Mouse (Mus musculus) forebrain, embryonic 16.5 days (tissue): Measurements from ENCODE around the gene Eme1. TPM values are rescaled to one million over a fixed set of nuclear protein-coding genes. Genes with fewer than 3 reads are reported as not detected.

Experiments used
- ATAC-seq: fragments of 200-750 bp; cut with Nextera tagmentation; 2 replicates; pipeline ENCODE4 v1.8.0; 2017; ENCODE audit warnings: mild to moderate bottlenecking, moderate library complexity
- H3K27ac ChIP-seq: fragments of 300-500 bp; sonication (generic); 2 replicates; pipeline ENCODE4 v1.5.1; 2014; ENCODE audit warnings: low read length, control low read depth
- H3K27me3 ChIP-seq: fragments of 300-500 bp; sonication (generic); replicated peaks from 2 replicates; pipeline ENCODE4 v1.6.1; 2014; ENCODE audit warnings: low read length; ENCODE audit not compliant: control insufficient read depth, insufficient read depth
- H3K36me3 ChIP-seq: fragments of 300-500 bp; sonication (generic); 2 replicates; pipeline ENCODE4 v1.6.1; 2014; ENCODE audit not compliant: control insufficient read depth, insufficient read depth
- H3K4me1 ChIP-seq: fragments of 300-500 bp; sonication (generic); replicated peaks from 2 replicates; pipeline ENCODE4 v1.6.1; 2014; ENCODE audit warnings: low read length; ENCODE audit not compliant: control insufficient read depth, insufficient read depth
- H3K4me2 ChIP-seq: fragments of 300-500 bp; sonication (generic); 2 replicates; pipeline ENCODE4 v1.6.1; 2014; ENCODE audit warnings: mild to moderate bottlenecking, low read length, control low read depth
- H3K4me3 ChIP-seq: fragments of 300-500 bp; sonication (generic); replicated peaks from 2 replicates; pipeline ENCODE4 v1.5.1; 2014; ENCODE audit warnings: mild to moderate bottlenecking, low read length, control low read depth
- H3K9ac ChIP-seq: fragments of 300-500 bp; sonication (generic); replicated peaks from 2 replicates; pipeline ENCODE4 v1.6.1; 2014; ENCODE audit warnings: low read depth, low read length, control low read depth
- H3K9me3 ChIP-seq: fragments of 300-500 bp; sonication (generic); 2 replicates; pipeline ENCODE4 v1.6.1; 2016; ENCODE audit warnings: low read length; ENCODE audit not compliant: control insufficient read depth
- WGBS: fragments of 180-500 bp; shearing (Covaris S2); extraction: QIAGEN DNeasy Blood & Tissue Kit; methylation state at CpG from one replicate; pipeline ENCODE4 v1.1.7; 2014; 5-methylcytosine and 5-hydroxymethylcytosine counted together
- polyA plus RNA-seq: library from polyadenylated mRNA; unstranded; fragments of >200 nt; fragmentation: Nextera tagmentation; extraction: Ambion mirVana; gene quantifications from 2 replicates; pipeline ENCODE4 v1.2.1, GENCODE M21; 2015

Eme1 gene
- polyA plus RNA-seq, 1 experiment from 2014 or later: 8.2 TPM

GRCm38 (mm10) chr11:94602356-94602955 lies 51.3 kb downstream of the Eme1 start:
- Histone ChIP-seq H3K9me3 (no peaks in the 10 kb centered on the region), H3K27me3 (0 out of 2 replicates have a peak, but pooled peaks cover 2% of the 10 kb centered on the region), H3K27ac (no peak overlapping the region), H3K36me3 (no peaks in the 10 kb centered on the region), H3K4me1 (peaks cover 11% of the 10 kb centered on the region; the same call in 1 of the 2 replicates), H3K4me2 (peak overlapping the region; percentile 74), H3K4me3 (no peak overlapping the region), H3K9ac (no peak overlapping the region)
- ATAC-seq: no peak
- 63% methylated on average over 11 of the region's 11 CpGs for WGBS

- under 1% methylated on average over 50 of the region's 52 CpGs for WGBS
- Histone ChIP-seq H3K4me3 (peak within 1 kb of the TSS; percentile 39), H3K36me3 (no peaks in the 10 kb centered on the region), H3K27ac (no peak within 1 kb of the TSS), H3K4me1 (peaks cover 11% of the 10 kb centered on the region; the same call in 1 of the 2 replicates), H3K4me2 (peak within 1 kb of the TSS; percentile 74), H3K27me3 (0 out of 2 replicates have a peak, but pooled peaks cover 2% of the 10 kb centered on the region), H3K9ac (peak within 1 kb of the TSS; percentile 39), H3K9me3 (no peaks in the 10 kb centered on the region)
- peak; percentile 82 for ATAC-seq
These were observed 52.2 kb downstream of the Eme1 start, which contains the start of gene Acsf2 for GRCm38 (mm10) chr11:94601321-94602281. Gene Acsf2 (minus strand): TSS chr11:94601871.

- Histone ChIP-seq H3K4me3 (no peak overlapping the region), H3K4me1 (peaks cover 11% of the 10 kb centered on the region; the same call in 1 of the 2 replicates), H3K9me3 (no peaks in the 10 kb centered on the region), H3K4me2 (no peak overlapping the region), H3K9ac (no peak overlapping the region), H3K27ac (no peak overlapping the region), H3K27me3 (0 out of 2 replicates have a peak, but pooled peaks cover 2% of the 10 kb centered on the region), H3K36me3 (no peaks in the 10 kb centered on the region)
- ATAC-seq: no peak
- WGBS: 95% methylated on average over 7 of the region's 7 CpGs
These were observed 53.3 kb downstream of the Eme1 start for GRCm38 (mm10) chr11:94600447-94600846.

GRCm38 (mm10) chr11:94598437-94599120 lies 55.2 kb downstream of the Eme1 start:
- no peaks in the 10 kb centered on the region for H3K9me3 ChIP-seq
- H3K4me1 ChIP-seq: peaks cover 11% of the 10 kb centered on the region; the same call in 1 of the 2 replicates
- no peak overlapping the region for H3K4me3 ChIP-seq
- no peak overlapping the region for H3K9ac ChIP-seq
- no peak overlapping the region for H3K27ac ChIP-seq
- H3K27me3 ChIP-seq: 0 out of 2 replicates have a peak, but pooled peaks cover 2% of the 10 kb centered on the region
- 74% methylated on average over 6 of the region's 6 CpGs for WGBS
- no peak for ATAC-seq
- no peak overlapping the region for H3K4me2 ChIP-seq
- H3K36me3 ChIP-seq: no peaks in the 10 kb centered on the region

GRCm38 (mm10) chr11:94597319-94597718 lies 56.4 kb downstream of the Eme1 start:
- Histone ChIP-seq H3K4me2 (no peak overlapping the region), H3K4me1 (peaks cover 11% of the 10 kb centered on the region; the same call in 1 of the 2 replicates), H3K27ac (no peak overlapping the region), H3K9ac (no peak overlapping the region), H3K9me3 (no peaks in the 10 kb centered on the region), H3K27me3 (0 out of 2 replicates have a peak, but pooled peaks cover 2% of the 10 kb centered on the region), H3K36me3 (no peaks in the 10 kb centered on the region), H3K4me3 (no peak overlapping the region)
- no peak for ATAC-seq
- 69% methylated on average over 4 of the region's 4 CpGs for WGBS

GRCm38 (mm10) chr11:94596311-94596852 lies 57.4 kb downstream of the Eme1 start:
- Histone ChIP-seq H3K4me3 (no peak overlapping the region), H3K27ac (no peak overlapping the region), H3K36me3 (no peaks in the 10 kb centered on the region), H3K4me2 (no peak overlapping the region), H3K27me3 (no peaks in the 10 kb centered on the region), H3K9ac (no peak overlapping the region), H3K4me1 (peaks cover 2% of the 10 kb centered on the region; the same call in 1 of the 2 replicates), H3K9me3 (no peaks in the 10 kb centered on the region)
- 72% methylated on average over 7 of the region's 7 CpGs for WGBS
- ATAC-seq: no peak

Other genes starting within 250 kb of the Eme1 start
- 5.4 and 12.1 TPM in 2 replicates for gene Cacna1g, start 179.8 kb downstream of the Eme1 start, polyA plus RNA-seq
- gene Spata20, start 167.8 kb downstream of the Eme1 start, polyA plus RNA-seq: 0.38 and 0.48 TPM in 2 replicates
- gene Epn3, start 154.0 kb downstream of the Eme1 start, polyA plus RNA-seq: 0.26 and 0.35 TPM in 2 replicates
- gene Mycbpap, start 132.2 kb downstream of the Eme1 start, polyA plus RNA-seq: 1.9 and 2.6 TPM in 2 replicates
- 6.6 and 6.7 TPM in 2 replicates for gene Rsad1, start 104.7 kb downstream of the Eme1 start, polyA plus RNA-seq
- 0.24 and 0.52 TPM in 2 replicates for gene Chad, start 88.9 kb downstream of the Eme1 start, polyA plus RNA-seq
- 0.98 and 1.2 TPM in 2 replicates for gene Acsf2, start 52.1 kb downstream of the Eme1 start, polyA plus RNA-seq
- gene Lrrc59, start 24.2 kb downstream of the Eme1 start, polyA plus RNA-seq: 162 and 166 TPM in 2 replicates
- 103 and 114 TPM in 2 replicates for gene Mrpl27, start 197 bp downstream of the Eme1 start, polyA plus RNA-seq
- gene Xylt2, start 23.6 kb upstream of the Eme1 start, polyA plus RNA-seq: 8.1 and 8.2 TPM in 2 replicates
- not detected in 2 replicates for gene Gm11541, start 50.5 kb upstream of the Eme1 start, polyA plus RNA-seq
- gene Cdc34b, start 87.8 kb upstream of the Eme1 start, polyA plus RNA-seq: not detected in 2 replicates
- gene Tmem92, start 128.7 kb upstream of the Eme1 start, polyA plus RNA-seq: not detected in 2 replicates